Mouse (Mus musculus): ENCODE measurements around the gene Snap91. TPM values are rescaled to one million over a fixed set of nuclear protein-coding genes. Genes with fewer than 3 reads are reported as not detected.

The Snap91 gene
- polyA plus RNA-seq, 1 experiment from 2014 or later, result 23.5 TPM

GRCm38 (mm10) chr9:86778212-86778611 is 102.2 kb downstream of the Snap91 start:
- 69% methylated on average over 4 of the region's 4 CpGs for WGBS (ENCODE audit: insufficient replicate concordance)
- H3K36me3 ChIP-seq (ENCODE audit: control insufficient read depth, insufficient read depth, low read length), result no peaks in the 10 kb centered on the region

GRCm38 (mm10) chr9:86777309-86777708 is 103.1 kb downstream of the Snap91 start:
- no peak overlapping the region for H3K9ac ChIP-seq (ENCODE audit: low read depth, low read length)
- ATAC-seq (replicated peaks; ENCODE audit: insufficient number of reproducible peaks, low FRiP score, low TSS enrichment), result no peak
- no peak overlapping the region for H3K27ac ChIP-seq (ENCODE audit: low read depth, low read length)

More at GRCm38 (mm10) chr9:86778212-86778611, 102.2 kb downstream of the Snap91 start:
- no peak for ATAC-seq (replicated peaks; ENCODE audit: insufficient number of reproducible peaks, low FRiP score, low TSS enrichment)
- Histone ChIP-seq H3K4me1 (ENCODE audit: control insufficient read depth, insufficient read depth, low read length) (0 out of 2 replicates have a peak, but pooled peaks cover 2% of the 10 kb centered on the region), H3K9me3 (replicated peaks; ENCODE audit: control insufficient read depth, low read length) (no peaks in the 10 kb centered on the region), H3K27ac (ENCODE audit: low read depth, low read length) (no peak overlapping the region), H3K4me2 (no peak overlapping the region), H3K27me3 (ENCODE audit: control insufficient read depth, insufficient read depth, low read length) (no peaks in the 10 kb centered on the region), H3K4me3 (ENCODE audit: low read depth, low read length) (no peak overlapping the region), H3K9ac (ENCODE audit: low read depth, low read length) (no peak overlapping the region)

GRCm38 (mm10) chr9:86775374-86775773 is 105.1 kb downstream of the Snap91 start:
- WGBS (ENCODE audit: insufficient replicate concordance), result 88% methylated on average over 6 of the region's 6 CpGs
- Histone ChIP-seq H3K9ac (ENCODE audit: low read depth, low read length) (no peak overlapping the region), H3K27me3 (ENCODE audit: control insufficient read depth, insufficient read depth, low read length) (no peaks in the 10 kb centered on the region), H3K9me3 (replicated peaks; ENCODE audit: control insufficient read depth, low read length) (no peaks in the 10 kb centered on the region), H3K4me2 (no peak overlapping the region), H3K36me3 (ENCODE audit: control insufficient read depth, insufficient read depth, low read length) (no peaks in the 10 kb centered on the region), H3K4me3 (ENCODE audit: low read depth, low read length) (no peak overlapping the region), H3K4me1 (ENCODE audit: control insufficient read depth, insufficient read depth, low read length) (0 out of 2 replicates have a peak, but pooled peaks cover 2% of the 10 kb centered on the region), H3K27ac (ENCODE audit: low read depth, low read length) (no peak overlapping the region)
- no peak for ATAC-seq (replicated peaks; ENCODE audit: insufficient number of reproducible peaks, low FRiP score, low TSS enrichment)

More at GRCm38 (mm10) chr9:86777309-86777708, 103.1 kb downstream of the Snap91 start:
- no peak overlapping the region for H3K4me3 ChIP-seq (ENCODE audit: low read depth, low read length)
- no peaks in the 10 kb centered on the region for H3K36me3 ChIP-seq (ENCODE audit: control insufficient read depth, insufficient read depth, low read length)
- WGBS (ENCODE audit: insufficient replicate concordance), result 64% methylated on average over 7 of the region's 7 CpGs
- 0 out of 2 replicates have a peak, but pooled peaks cover 2% of the 10 kb centered on the region for H3K4me1 ChIP-seq (ENCODE audit: control insufficient read depth, insufficient read depth, low read length)
- H3K9me3 ChIP-seq (replicated peaks; ENCODE audit: control insufficient read depth, low read length), result no peaks in the 10 kb centered on the region
- no peak overlapping the region for H3K4me2 ChIP-seq
- H3K27me3 ChIP-seq (ENCODE audit: control insufficient read depth, insufficient read depth, low read length), result no peaks in the 10 kb centered on the region

- H3K9ac ChIP-seq (ENCODE audit: low read depth, low read length), result no peak overlapping the region
- H3K36me3 ChIP-seq (ENCODE audit: control insufficient read depth, insufficient read depth, low read length), result no peaks in the 10 kb centered on the region
- 68% methylated on average over 8 of the region's 8 CpGs for WGBS (ENCODE audit: insufficient replicate concordance)
Measured at GRCm38 (mm10) chr9:86773996-86774395, 106.5 kb downstream of the Snap91 start.

GRCm38 (mm10) chr9:86772897-86773296 is 107.6 kb downstream of the Snap91 start:
- H3K36me3 ChIP-seq (ENCODE audit: control insufficient read depth, insufficient read depth, low read length), result no peaks in the 10 kb centered on the region

More at GRCm38 (mm10) chr9:86773996-86774395, 106.5 kb downstream of the Snap91 start:
- Histone ChIP-seq H3K4me2 (no peak overlapping the region), H3K27me3 (ENCODE audit: control insufficient read depth, insufficient read depth, low read length) (no peaks in the 10 kb centered on the region), H3K4me1 (ENCODE audit: control insufficient read depth, insufficient read depth, low read length) (0 out of 2 replicates have a peak, but pooled peaks cover 2% of the 10 kb centered on the region), H3K4me3 (ENCODE audit: low read depth, low read length) (no peak overlapping the region), H3K27ac (ENCODE audit: low read depth, low read length) (no peak overlapping the region), H3K9me3 (replicated peaks; ENCODE audit: control insufficient read depth, low read length) (no peaks in the 10 kb centered on the region)
- ATAC-seq (replicated peaks; ENCODE audit: insufficient number of reproducible peaks, low FRiP score, low TSS enrichment), result no peak

GRCm38 (mm10) chr9:86766991-86767390 is 113.5 kb downstream of the Snap91 start:
- Histone ChIP-seq H3K9ac (ENCODE audit: low read depth, low read length) (no peak overlapping the region), H3K4me3 (ENCODE audit: low read depth, low read length) (no peak overlapping the region), H3K4me1 (ENCODE audit: control insufficient read depth, insufficient read depth, low read length) (no peaks in the 10 kb centered on the region), H3K36me3 (ENCODE audit: control insufficient read depth, insufficient read depth, low read length) (no peaks in the 10 kb centered on the region), H3K27me3 (ENCODE audit: control insufficient read depth, insufficient read depth, low read length) (no peaks in the 10 kb centered on the region), H3K27ac (ENCODE audit: low read depth, low read length) (no peak overlapping the region), H3K9me3 (replicated peaks; ENCODE audit: control insufficient read depth, low read length) (no peaks in the 10 kb centered on the region), H3K4me2 (no peak overlapping the region)
- 71% methylated on average over 10 of the region's 10 CpGs for WGBS (ENCODE audit: insufficient replicate concordance)
- ATAC-seq (replicated peaks; ENCODE audit: insufficient number of reproducible peaks, low FRiP score, low TSS enrichment), result no peak

More at GRCm38 (mm10) chr9:86772897-86773296, 107.6 kb downstream of the Snap91 start:
- Histone ChIP-seq H3K27me3 (ENCODE audit: control insufficient read depth, insufficient read depth, low read length) (no peaks in the 10 kb centered on the region), H3K4me1 (ENCODE audit: control insufficient read depth, insufficient read depth, low read length) (0 out of 2 replicates have a peak, but pooled peaks cover 2% of the 10 kb centered on the region), H3K27ac (ENCODE audit: low read depth, low read length) (no peak overlapping the region), H3K9me3 (replicated peaks; ENCODE audit: control insufficient read depth, low read length) (no peaks in the 10 kb centered on the region), H3K4me2 (no peak overlapping the region), H3K9ac (ENCODE audit: low read depth, low read length) (no peak overlapping the region), H3K4me3 (ENCODE audit: low read depth, low read length) (no peak overlapping the region)
- 62% methylated on average over 3 of the region's 3 CpGs for WGBS (ENCODE audit: insufficient replicate concordance)
- ATAC-seq (replicated peaks; ENCODE audit: insufficient number of reproducible peaks, low FRiP score, low TSS enrichment), result no peak

- no peak for ATAC-seq (replicated peaks; ENCODE audit: insufficient number of reproducible peaks, low FRiP score, low TSS enrichment)
- Histone ChIP-seq H3K9ac (ENCODE audit: low read depth, low read length) (no peak overlapping the region), H3K27ac (ENCODE audit: low read depth, low read length) (no peak overlapping the region), H3K9me3 (replicated peaks; ENCODE audit: control insufficient read depth, low read length) (no peaks in the 10 kb centered on the region), H3K4me1 (ENCODE audit: control insufficient read depth, insufficient read depth, low read length) (no peaks in the 10 kb centered on the region), H3K27me3 (ENCODE audit: control insufficient read depth, insufficient read depth, low read length) (no peaks in the 10 kb centered on the region), H3K4me2 (no peak overlapping the region), H3K4me3 (ENCODE audit: low read depth, low read length) (no peak overlapping the region), H3K36me3 (ENCODE audit: control insufficient read depth, insufficient read depth, low read length) (no peaks in the 10 kb centered on the region)
- WGBS (ENCODE audit: insufficient replicate concordance), result 65% methylated on average over 2 of the region's 2 CpGs
Measured at GRCm38 (mm10) chr9:86764002-86764401, 116.5 kb downstream of the Snap91 start.

GRCm38 (mm10) chr9:86762477-86763376 is 117.7 kb downstream of the Snap91 start:
- no peak overlapping the region for H3K9ac ChIP-seq (ENCODE audit: low read depth, low read length)
- H3K4me3 ChIP-seq (ENCODE audit: low read depth, low read length), result no peak overlapping the region
- no peaks in the 10 kb centered on the region for H3K27me3 ChIP-seq (ENCODE audit: control insufficient read depth, insufficient read depth, low read length)
- H3K27ac ChIP-seq (ENCODE audit: low read depth, low read length), result no peak overlapping the region
- no peaks in the 10 kb centered on the region for H3K4me1 ChIP-seq (ENCODE audit: control insufficient read depth, insufficient read depth, low read length)
- no peaks in the 10 kb centered on the region for H3K36me3 ChIP-seq (ENCODE audit: control insufficient read depth, insufficient read depth, low read length)
- no peaks in the 10 kb centered on the region for H3K9me3 ChIP-seq (replicated peaks; ENCODE audit: control insufficient read depth, low read length)
- no peak overlapping the region for H3K4me2 ChIP-seq
- 44% methylated on average over 8 of the region's 8 CpGs for WGBS (ENCODE audit: insufficient replicate concordance)
- ATAC-seq (replicated peaks; ENCODE audit: insufficient number of reproducible peaks, low FRiP score, low TSS enrichment), result no peak
